Mouse (Mus musculus) forebrain, embryonic 15.5 days (tissue): ENCODE data around the gene Ino80e. TPM values are rescaled to one million over a fixed set of nuclear protein-coding genes. Genes with fewer than 3 reads are reported as not detected.

Source experiments
- ATAC-seq: fragments of 200-750 bp; cut with Nextera tagmentation; replicated peaks from 2 replicates; pipeline ENCODE4 v1.8.0; 2017; ENCODE audit warnings: mild to moderate bottlenecking, moderate TSS enrichment, moderate library complexity
- H3K27ac ChIP-seq: fragments of 300-500 bp; sonication (generic); replicated peaks from 2 replicates; pipeline ENCODE4 v1.5.1; 2015; ENCODE audit warnings: mild to moderate bottlenecking, inconsistent platforms
- H3K27me3 ChIP-seq: fragments of 300-500 bp; sonication (generic); 2 replicates; pipeline ENCODE4 v1.6.1; 2015; ENCODE audit warnings: inconsistent platforms
- H3K36me3 ChIP-seq: fragments of 300-500 bp; sonication (generic); 2 replicates; pipeline ENCODE4 v1.6.1; 2015; ENCODE audit warnings: mild to moderate bottlenecking, inconsistent platforms
- H3K4me1 ChIP-seq: fragments of 300-500 bp; sonication (generic); 2 replicates; pipeline ENCODE4 v1.6.1; 2015; ENCODE audit warnings: inconsistent platforms
- H3K4me2 ChIP-seq: fragments of 300-500 bp; sonication (generic); replicated peaks from 2 replicates; pipeline ENCODE4 v1.6.1; 2015; ENCODE audit warnings: mild to moderate bottlenecking, inconsistent platforms
- H3K4me3 ChIP-seq: fragments of 300-500 bp; sonication (generic); 2 replicates; pipeline ENCODE4 v1.5.1; 2015; ENCODE audit warnings: mild to moderate bottlenecking, inconsistent platforms
- H3K9ac ChIP-seq: fragments of 300-500 bp; sonication (generic); replicated peaks from 2 replicates; pipeline ENCODE4 v1.6.1; 2015; ENCODE audit warnings: mild to moderate bottlenecking, inconsistent platforms
- H3K9me3 ChIP-seq: fragments of 300-500 bp; sonication (generic); 2 replicates; pipeline ENCODE4 v1.6.1; 2016; ENCODE audit warnings: inconsistent platforms
- WGBS: fragments of 180-500 bp; shearing (Covaris S2); methylation state at CpG from one replicate; pipeline ENCODE4 v1.1.7; 2015; ENCODE audit warnings: mixed read lengths; 5-methylcytosine and 5-hydroxymethylcytosine counted together
- polyA plus RNA-seq: library from polyadenylated mRNA; unstranded; fragments of >200 nt; fragmentation: Nextera tagmentation; extraction: Ambion mirVana; gene quantifications from 2 replicates; pipeline ENCODE4 v1.2.1, GENCODE M21; 2015

Gene Ino80e
- polyA plus RNA-seq, 1 experiment from 2014 or later: 86.2 TPM

DNA sequence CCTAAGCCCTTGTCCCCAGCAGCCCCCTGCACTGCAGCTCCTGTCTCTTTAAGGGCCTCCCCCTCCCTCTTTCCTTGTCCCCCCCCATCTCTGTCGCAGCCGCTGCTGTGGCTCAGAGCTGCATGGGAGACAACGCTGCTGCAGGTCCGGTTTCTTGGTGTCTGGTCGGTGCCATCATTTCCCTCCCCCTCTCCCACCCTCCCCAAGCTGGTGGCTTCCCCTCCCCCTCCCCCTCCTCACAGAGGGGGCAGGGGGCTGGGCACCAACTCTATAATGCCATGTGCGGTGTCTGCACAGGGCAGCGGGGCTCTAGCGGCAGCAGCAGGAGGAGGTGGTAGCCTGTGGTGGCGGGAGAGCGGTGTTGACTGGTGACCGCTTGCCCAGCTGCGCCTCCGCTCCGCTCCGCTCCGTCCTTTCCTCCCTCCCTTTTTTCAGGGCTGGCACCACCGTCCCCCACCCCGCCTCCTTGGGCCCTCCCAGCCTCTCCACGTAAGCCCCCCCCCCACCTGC is 38.9 kb downstream of the Ino80e start:
- peaks cover 35% of the 10 kb centered on the region for H3K4me1 ChIP-seq
- peak; percentile 78 for ATAC-seq

DNA sequence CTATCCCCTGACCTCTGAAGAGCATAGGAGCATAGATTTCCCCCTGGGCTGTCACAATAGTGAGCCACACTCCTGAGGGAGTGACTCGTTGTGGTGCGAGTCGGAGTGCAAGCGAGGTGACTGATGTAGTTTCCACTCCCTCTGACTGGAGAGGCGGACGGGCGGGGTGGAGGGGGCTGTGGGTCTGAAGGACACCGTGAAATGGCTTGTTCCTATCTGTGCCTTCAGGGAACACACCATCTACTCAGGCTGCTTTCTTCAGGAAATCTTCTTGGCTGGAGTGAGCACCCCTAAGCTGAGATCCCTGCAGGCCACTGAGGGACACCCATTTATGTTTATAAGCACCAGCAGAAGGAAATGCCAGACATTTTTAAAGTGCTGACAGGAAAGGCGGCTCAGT is 39.4 kb downstream of the Ino80e start:
- no peaks in the 10 kb centered on the region for H3K9me3 ChIP-seq
- peak overlapping the region; percentile 89 for H3K9ac ChIP-seq
- H3K4me2 ChIP-seq: peak overlapping the region; percentile 72
- peak overlapping the region; percentile 75 for H3K4me3 ChIP-seq
- H3K4me1 ChIP-seq: peaks cover 35% of the 10 kb centered on the region
- WGBS: 20% methylated on average over 9 of the region's 9 CpGs
- peak overlapping the region; percentile 85 for H3K27ac ChIP-seq
- H3K36me3 ChIP-seq: no peaks in the 10 kb centered on the region; the same call in 1 of the 2 replicates
- no peaks in the 10 kb centered on the region for H3K27me3 ChIP-seq
- peak; percentile 45; the same call in 1 of the 2 replicates for ATAC-seq

More for the DNA sequence above, 38.9 kb downstream of the Ino80e start:
- H3K4me3 ChIP-seq: peak overlapping the region; percentile 75
- H3K36me3 ChIP-seq: no peaks in the 10 kb centered on the region; the same call in 1 of the 2 replicates
- peak overlapping the region; percentile 89 for H3K9ac ChIP-seq
- H3K9me3 ChIP-seq: no peaks in the 10 kb centered on the region
- peak overlapping the region; percentile 72 for H3K4me2 ChIP-seq
- H3K27me3 ChIP-seq: no peaks in the 10 kb centered on the region
- H3K27ac ChIP-seq: peak overlapping the region; percentile 85
- WGBS: under 1% methylated on average over 11 of the region's 19 CpGs

- Histone ChIP-seq H3K4me3 (peak overlapping the region; percentile 75), H3K9ac (0 out of 2 replicates have a peak overlapping the region, but pooled peaks have one; percentile 89), H3K36me3 (no peaks in the 10 kb centered on the region; the same call in 1 of the 2 replicates), H3K4me2 (peak overlapping the region; percentile 72), H3K9me3 (no peaks in the 10 kb centered on the region), H3K27me3 (no peaks in the 10 kb centered on the region), H3K4me1 (peaks cover 35% of the 10 kb centered on the region), H3K27ac (peak overlapping the region; percentile 85; the same call in 1 of the 2 replicates)
- ATAC-seq: peak; percentile 28; the same call in 1 of the 2 replicates
- WGBS: 22% methylated on average over 7 of the region's 7 CpGs
These were observed 40.2 kb downstream of the Ino80e start for GRCm38 (mm10) chr7:126821835-126822511.

- Histone ChIP-seq H3K27ac (no peak overlapping the region), H3K9me3 (no peaks in the 10 kb centered on the region), H3K9ac (no peak overlapping the region), H3K36me3 (no peaks in the 10 kb centered on the region), H3K4me3 (no peak overlapping the region), H3K4me1 (peaks cover 11% of the 10 kb centered on the region), H3K27me3 (no peaks in the 10 kb centered on the region), H3K4me2 (no peak overlapping the region)
- 25% methylated on average over 1 of the region's 1 CpGs for WGBS
- ATAC-seq: no peak
These were observed 43.4 kb downstream of the Ino80e start for GRCm38 (mm10) chr7:126818818-126819217.

- no peak overlapping the region for H3K27ac ChIP-seq
- no peaks in the 10 kb centered on the region for H3K27me3 ChIP-seq
- H3K4me3 ChIP-seq: no peak overlapping the region
- H3K9ac ChIP-seq: no peak overlapping the region
- H3K4me1 ChIP-seq: peaks cover 8% of the 10 kb centered on the region
- ATAC-seq: no peak
- no peaks in the 10 kb centered on the region for H3K9me3 ChIP-seq
- no peaks in the 10 kb centered on the region for H3K36me3 ChIP-seq
- H3K4me2 ChIP-seq: no peak overlapping the region
- WGBS: 82% methylated on average over 7 of the region's 7 CpGs
These were observed 44.6 kb downstream of the Ino80e start for GRCm38 (mm10) chr7:126817595-126817994.

DNA sequence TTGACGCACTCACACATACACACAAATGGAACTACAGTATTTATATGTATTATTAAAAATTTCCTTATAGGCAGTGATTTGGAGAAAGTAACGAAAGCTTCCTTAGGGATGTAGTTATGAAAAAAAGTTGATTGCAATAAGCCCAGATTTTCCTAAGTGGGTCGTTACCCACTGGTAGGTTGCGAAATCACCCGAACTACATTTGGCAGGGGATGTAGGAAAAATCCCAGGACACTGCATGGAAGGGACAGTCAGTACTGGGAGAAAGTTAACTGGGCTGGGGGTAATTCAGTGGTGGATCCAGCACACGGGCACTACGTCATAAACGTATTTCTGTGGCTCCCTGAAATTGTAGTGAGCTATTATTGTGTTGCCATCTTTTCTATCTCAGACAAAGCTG is 45.7 kb downstream of the Ino80e start:
- Histone ChIP-seq H3K9me3 (no peaks in the 10 kb centered on the region), H3K36me3 (no peaks in the 10 kb centered on the region), H3K4me2 (no peak overlapping the region), H3K9ac (no peak overlapping the region), H3K27ac (no peak overlapping the region), H3K4me3 (no peak overlapping the region), H3K4me1 (no peaks in the 10 kb centered on the region), H3K27me3 (no peaks in the 10 kb centered on the region)
- no peak for ATAC-seq
- WGBS: 86% methylated on average over 8 of the region's 8 CpGs

GRCm38 (mm10) chr7:126815726-126816222 is 46.4 kb downstream of the Ino80e start:
- Histone ChIP-seq H3K27ac (no peak overlapping the region), H3K9me3 (no peaks in the 10 kb centered on the region), H3K36me3 (no peaks in the 10 kb centered on the region), H3K4me1 (no peaks in the 10 kb centered on the region), H3K9ac (no peak overlapping the region), H3K4me2 (no peak overlapping the region), H3K27me3 (no peaks in the 10 kb centered on the region), H3K4me3 (no peak overlapping the region)
- no peak for ATAC-seq
- 58% methylated on average over 8 of the region's 8 CpGs for WGBS

- Histone ChIP-seq H3K4me2 (peak overlapping the region; percentile 90; the same call in 1 of the 2 replicates), H3K4me1 (peaks cover 22% of the 10 kb centered on the region), H3K9me3 (no peaks in the 10 kb centered on the region), H3K27me3 (no peaks in the 10 kb centered on the region), H3K27ac (no peak overlapping the region), H3K4me3 (no peak overlapping the region), H3K9ac (peak overlapping the region; percentile 92; the same call in 1 of the 2 replicates), H3K36me3 (peaks cover 4% of the 10 kb centered on the region; the same call in 1 of the 2 replicates)
- no peak for ATAC-seq
- WGBS: 67% methylated on average over 5 of the region's 5 CpGs
These were observed 52.3 kb downstream of the Ino80e start for GRCm38 (mm10) chr7:126809723-126810369.

DNA sequence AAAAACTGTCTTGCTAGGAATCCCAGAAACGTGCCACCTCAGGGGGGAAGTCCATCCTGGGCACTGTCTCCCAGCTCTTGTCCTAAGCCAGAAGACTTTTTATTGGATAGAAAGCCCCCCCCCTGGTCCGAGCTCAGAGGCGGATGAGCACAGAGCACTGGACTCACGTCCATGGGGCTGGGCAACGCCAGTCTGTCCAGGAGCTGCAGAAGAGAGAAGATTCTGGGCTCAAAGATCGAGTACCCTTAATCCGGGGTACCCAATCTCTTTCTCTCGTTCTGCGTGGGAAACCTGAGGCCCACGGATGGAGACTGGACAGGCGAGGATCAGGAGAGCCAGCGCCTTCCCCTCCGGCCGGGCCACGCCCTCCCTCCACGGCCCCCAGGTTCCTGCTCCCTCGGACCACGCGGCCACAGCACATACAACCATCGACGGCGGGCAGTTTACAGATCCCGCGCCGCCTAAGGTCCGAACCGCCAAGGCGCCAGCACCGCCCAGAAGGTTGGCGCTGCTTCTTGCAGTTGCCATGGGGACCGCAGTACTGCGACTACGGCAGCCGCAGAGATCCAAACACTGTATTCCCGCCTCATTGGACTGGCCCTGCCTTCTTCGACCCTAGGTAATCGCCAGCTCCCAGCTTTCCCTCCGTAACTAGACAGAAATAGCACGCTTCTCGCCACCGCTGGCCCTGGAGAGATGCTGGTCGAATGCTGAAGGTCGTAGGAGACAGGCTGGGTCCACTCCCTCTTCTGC is 53.3 kb downstream of the Ino80e start:
- ATAC-seq: peak; percentile 96
- Histone ChIP-seq H3K4me2 (peak overlapping the region; percentile 90), H3K9me3 (no peaks in the 10 kb centered on the region), H3K4me1 (peaks cover 22% of the 10 kb centered on the region), H3K9ac (peak overlapping the region; percentile 92), H3K36me3 (peaks cover 4% of the 10 kb centered on the region; the same call in 1 of the 2 replicates), H3K27me3 (no peaks in the 10 kb centered on the region), H3K4me3 (peak overlapping the region; percentile 96), H3K27ac (peak overlapping the region; percentile 79)
- WGBS: 1% methylated on average over 43 of the region's 43 CpGs

GRCm38 (mm10) chr7:126807405-126807804 is 54.8 kb downstream of the Ino80e start:
- Histone ChIP-seq H3K36me3 (peaks cover 4% of the 10 kb centered on the region; the same call in 1 of the 2 replicates), H3K4me3 (peak overlapping the region; percentile 96; the same call in 1 of the 2 replicates), H3K27ac (no peak overlapping the region), H3K9ac (peak overlapping the region; percentile 92; the same call in 1 of the 2 replicates), H3K4me2 (peak overlapping the region; percentile 90; the same call in 1 of the 2 replicates), H3K9me3 (no peaks in the 10 kb centered on the region), H3K27me3 (no peaks in the 10 kb centered on the region), H3K4me1 (peaks cover 22% of the 10 kb centered on the region)
- ATAC-seq: no peak
- 67% methylated on average over 4 of the region's 4 CpGs for WGBS

GRCm38 (mm10) chr7:126806956-126807355 is 55.2 kb downstream of the Ino80e start:
- Histone ChIP-seq H3K27ac (no peak overlapping the region), H3K36me3 (peaks cover 4% of the 10 kb centered on the region; the same call in 1 of the 2 replicates), H3K4me2 (no peak overlapping the region), H3K27me3 (no peaks in the 10 kb centered on the region), H3K4me1 (peaks cover 22% of the 10 kb centered on the region), H3K4me3 (no peak overlapping the region), H3K9ac (no peak overlapping the region), H3K9me3 (no peaks in the 10 kb centered on the region)
- 75% methylated on average over 6 of the region's 6 CpGs for WGBS
- ATAC-seq: no peak
